Mouse (Mus musculus) ES-E14 (cell line): ENCODE data around the gene Ap3b1. TPM values are rescaled to one million over a fixed set of nuclear protein-coding genes. Genes with fewer than 3 reads are reported as not detected.

Experiments used
- DNase-seq: peaks from one replicate; pipeline ENCODE4 v3.0.0-alpha.2; 2013; ENCODE audit warnings: low read depth, low spot score
- H3K27ac ChIP-seq: 2 replicates; pipeline ENCODE4 v1.5.1; 2012; ENCODE audit warnings: low read depth, mild to moderate bottlenecking, low read length, moderate library complexity, mixed read lengths; ENCODE audit not compliant: poor library complexity, insufficient read depth, severe bottlenecking
- H3K36me3 ChIP-seq: 2 replicates; pipeline ENCODE4 v1.6.1; 2012; ENCODE audit warnings: mild to moderate bottlenecking, low read length, moderate library complexity, mixed read lengths; ENCODE audit not compliant: control insufficient read depth, poor library complexity, insufficient read depth, severe bottlenecking
- H3K4me1 ChIP-seq, 2 experiments: fragments of 150-350 bp in 1 of 2; sonication (generic) in 1 of 2; 2 replicates each; pipeline ENCODE4 v1.6.1; 2012; ENCODE audit warnings: low read length in 2 of 2, mild to moderate bottlenecking in 1 of 2, mixed read lengths in 1 of 2; ENCODE audit not compliant: control insufficient read depth in 2 of 2, insufficient read depth in 2 of 2, poor library complexity in 1 of 2
- H3K4me3 ChIP-seq, 2 experiments: fragments of 150-350 bp in 1 of 2; sonication (generic) in 1 of 2; 2 replicates each; pipeline ENCODE4 v1.5.1; 2012; ENCODE audit warnings: low read length in 2 of 2, low read depth in 1 of 2, mild to moderate bottlenecking in 1 of 2, mixed read lengths in 1 of 2; ENCODE audit not compliant: insufficient read depth in 1 of 2, poor library complexity in 1 of 2, severe bottlenecking in 1 of 2
- H3K9ac ChIP-seq: 2 replicates; pipeline ENCODE4 v1.6.1; 2012; ENCODE audit warnings: low read depth, mild to moderate bottlenecking, low read length, mixed read lengths; ENCODE audit not compliant: poor library complexity, insufficient read depth, severe bottlenecking
- H3K9me3 ChIP-seq: fragments of 150-350 bp; sonication (generic); 2 replicates; pipeline ENCODE4 v1.6.1; 2012; ENCODE audit warnings: low read depth, mild to moderate bottlenecking, low read length; ENCODE audit not compliant: control insufficient read depth, insufficient read depth
- CHD2 ChIP-seq: IDR thresholded peaks from 2 replicates; pipeline ENCODE4 v1.6.1; 2014; ENCODE audit warnings: mild to moderate bottlenecking, low read depth, low read length, inconsistent platforms
- HCFC1 ChIP-seq: IDR thresholded peaks from 2 replicates; pipeline ENCODE4 v1.6.1; 2012; ENCODE audit warnings: low read length, inconsistent platforms, borderline replicate concordance; ENCODE audit not compliant: insufficient read depth
- MAFK ChIP-seq: IDR thresholded peaks from 2 replicates; pipeline ENCODE4 v1.6.1; 2014; ENCODE audit warnings: mild to moderate bottlenecking, low read depth, low read length, inconsistent platforms; ENCODE audit not compliant: insufficient read depth
- ZC3H11A ChIP-seq: IDR thresholded peaks from 2 replicates; pipeline ENCODE4 v1.6.1; 2012; ENCODE audit warnings: low read depth, mild to moderate bottlenecking, inconsistent platforms, low read length, borderline replicate concordance
- ZNF384 ChIP-seq: IDR thresholded peaks from 2 replicates; pipeline ENCODE4 v1.6.1; 2012; ENCODE audit warnings: low read depth, low read length, inconsistent platforms
- in situ Hi-C, 2 experiments: fragments of 600-800 bp; cut with MboI; formaldehyde crosslinking; loops; one replicate each; pipeline ENCODE4 v1.15.1; 2025; ENCODE audit warnings: low sequenced_read_pairs in 2 of 2, inconsistent platforms in 1 of 2; ENCODE audit not compliant: unreplicated experiment in 2 of 2
- total RNA-seq: library from RNA; depleted of rRNA; stranded (reverse); fragments of 300-350 nt; gene quantifications from 2 replicates; pipeline ENCODE4 v1.2.3, GENCODE M21; 2012

The Ap3b1 gene
- total RNA-seq, 1 experiment: 33.2 TPM

- in situ Hi-C loops: no loop called here
- H3K27ac ChIP-seq: no peak overlapping the region
- H3K9ac ChIP-seq: no peak overlapping the region
- H3K36me3 ChIP-seq: peaks cover 6% of the 10 kb centered on the region; the same call in 1 of the 2 replicates
- H3K9me3 ChIP-seq: no peaks in the 10 kb centered on the region
- DNase-seq: no peak
- no peak overlapping the region for H3K4me3 ChIP-seq
- TF ChIP-seq CHD2 (no peak), MAFK (no peak), ZC3H11A (no peak), ZNF384 (no peak), HCFC1 (no peak)
- no peaks in the 10 kb centered on the region; a peak in 1 of 4 replicates for H3K4me1 ChIP-seq
Observed at GRCm38 (mm10) chr13:94524669-94525238, 166.0 kb downstream of the Ap3b1 start.

- Histone ChIP-seq H3K9me3 (no peaks in the 10 kb centered on the region), H3K27ac (no peak overlapping the region), H3K4me3 (no peak overlapping the region), H3K9ac (no peak overlapping the region), H3K4me1 (no peaks in the 10 kb centered on the region; a peak in 1 of 4 replicates), H3K36me3 (peaks cover 12% of the 10 kb centered on the region; the same call in 1 of the 2 replicates)
- TF ChIP-seq HCFC1 (no peak), ZC3H11A (no peak), MAFK (no peak), ZNF384 (no peak), CHD2 (no peak)
- in situ Hi-C loops: no loop called here
- DNase-seq: no peak
Observed at GRCm38 (mm10) chr13:94529138-94529537, 170.4 kb downstream of the Ap3b1 start.

- H3K9ac ChIP-seq: no peak overlapping the region
- H3K4me1 ChIP-seq: no peaks in the 10 kb centered on the region; a peak in 1 of 4 replicates
- peaks cover 9% of the 10 kb centered on the region; the same call in 1 of the 2 replicates for H3K36me3 ChIP-seq
- no peak overlapping the region for H3K27ac ChIP-seq
- in situ Hi-C loops: no loop called here
- H3K9me3 ChIP-seq: no peaks in the 10 kb centered on the region
- no peak for DNase-seq
- TF ChIP-seq ZC3H11A (no peak), MAFK (no peak), ZNF384 (no peak), CHD2 (no peak), HCFC1 (no peak)
- no peak overlapping the region for H3K4me3 ChIP-seq
Observed at GRCm38 (mm10) chr13:94533516-94533915, 174.8 kb downstream of the Ap3b1 start.

GRCm38 (mm10) chr13:94537336-94537735 lies 178.6 kb downstream of the Ap3b1 start:
- Histone ChIP-seq H3K4me1 (no peaks in the 10 kb centered on the region), H3K9ac (no peak overlapping the region), H3K9me3 (no peaks in the 10 kb centered on the region), H3K27ac (no peak overlapping the region), H3K4me3 (no peak overlapping the region), H3K36me3 (peaks cover 6% of the 10 kb centered on the region; the same call in 1 of the 2 replicates)
- DNase-seq: no peak
- in situ Hi-C loops: no loop called here
- TF ChIP-seq ZC3H11A (no peak), CHD2 (no peak)
